26 mouse cellular contexts compared by ENCODE assay signal in genomic region chr12:42008827-42009383, GRCm38 (mm10).
DNase-seq lines count a peak whose midpoint lies in the region; ATAC-seq lines count a peak whose summit lies in the region.
"Had no signal": no experiment of that assay in that cellular context is flagged by ENCODE, and none has a peak within 500 bp of the region (broad histone marks: within the 10 kb centered on the region; RNA-seq: fewer than 3 reads in every experiment).

No protein-coding gene starts in this region.

- H3K9me3 ChIP-seq in kidney, embryonic 14.5 days (ENCODE audit: control insufficient read depth, low read length): no peaks in the 10 kb centered on the region
- no peaks in the 10 kb centered on the region for H3K9me3 ChIP-seq in kidney, embryonic 16.5 days (ENCODE audit: low read length)
- H3K9me3 ChIP-seq: embryonic facial prominence, embryonic 13.5 days; embryonic facial prominence, embryonic 15.5 days; forebrain, embryonic 10.5 days; forebrain, embryonic 12.5 days; G1E had no signal

- H3K27me3 ChIP-seq in kidney, embryonic 14.5 days (ENCODE audit: control insufficient read depth, insufficient read depth, low read length): no peaks in the 10 kb centered on the region
- H3K27me3 ChIP-seq in kidney, embryonic 16.5 days (ENCODE audit: insufficient read depth, low read length): no peaks in the 10 kb centered on the region
- H3K27me3 ChIP-seq: CH12.LX; embryonic facial prominence, embryonic 13.5 days; embryonic facial prominence, embryonic 15.5 days; forebrain, embryonic 12.5 days had no signal

- H3K4me2 ChIP-seq in kidney, embryonic 14.5 days (replicated peaks; ENCODE audit: low read depth, low read length): no peak overlapping the region
- no peak overlapping the region for H3K4me2 ChIP-seq in kidney, embryonic 16.5 days (replicated peaks; ENCODE audit: low read depth, low read length)
- H3K4me2 ChIP-seq: embryonic facial prominence, embryonic 13.5 days; embryonic facial prominence, embryonic 15.5 days; forebrain, embryonic 12.5 days had no signal

- 0 out of 2 replicates have a peak, but pooled peaks cover 4% of the 10 kb centered on the region for H3K4me1 ChIP-seq in kidney, embryonic 14.5 days (ENCODE audit: control insufficient read depth, insufficient read depth, low read length)
- H3K4me1 ChIP-seq in kidney, embryonic 16.5 days (ENCODE audit: insufficient read depth, low read length): 0 out of 2 replicates have a peak, but pooled peaks cover 4% of the 10 kb centered on the region
- H3K4me1 ChIP-seq: embryonic facial prominence, embryonic 13.5 days; embryonic facial prominence, embryonic 15.5 days; forebrain, embryonic 10.5 days; forebrain, embryonic 12.5 days had no signal

- no peak overlapping the region for H3K27ac ChIP-seq in kidney, embryonic 14.5 days (ENCODE audit: low read depth, low read length)
- peak overlapping the region; percentile 64 for H3K27ac ChIP-seq in kidney, embryonic 16.5 days (ENCODE audit: low read length)
- H3K27ac ChIP-seq: embryonic facial prominence, embryonic 13.5 days; embryonic facial prominence, embryonic 15.5 days; forebrain, embryonic 10.5 days; forebrain, embryonic 12.5 days had no signal

- H3K4me3 ChIP-seq in kidney, embryonic 14.5 days (ENCODE audit: low read length): no peak overlapping the region
- H3K4me3 ChIP-seq in kidney, embryonic 16.5 days (ENCODE audit: low read length): no peak overlapping the region
- H3K4me3 ChIP-seq: embryonic facial prominence, embryonic 13.5 days; embryonic facial prominence, embryonic 15.5 days; erythroblast, embryonic 14.5 days; forebrain, embryonic 10.5 days; forebrain, embryonic 12.5 days had no signal

- no peaks in the 10 kb centered on the region for H3K36me3 ChIP-seq in kidney, embryonic 14.5 days (ENCODE audit: control insufficient read depth, insufficient read depth, low read length)
- no peaks in the 10 kb centered on the region for H3K36me3 ChIP-seq in kidney, embryonic 16.5 days (ENCODE audit: insufficient read depth, low read length)
- H3K36me3 ChIP-seq: embryonic facial prominence, embryonic 13.5 days; embryonic facial prominence, embryonic 15.5 days; forebrain, embryonic 10.5 days; forebrain, embryonic 12.5 days; G1E had no signal

- ATAC-seq in kidney, embryonic 14.5 days (ENCODE audit: low FRiP score, low TSS enrichment): peak; percentile 86; the same call in 1 of the 2 replicates
- peak; percentile 82 for ATAC-seq in kidney, embryonic 16.5 days (ENCODE audit: low FRiP score, low TSS enrichment)
- ATAC-seq: forebrain, embryonic 14.5 days; forebrain, embryonic 16.5 days had no signal

- DNase-seq in kidney, postnatal 25 days: no peak
- no peak for DNase-seq in kidney, postnatal 10 days
- DNase-seq in kidney, postnatal 4 days: peak; percentile 3 to 5
- DNase-seq in kidney, adult 18-20 months: no peak
- DNase-seq: adrenal gland, adult 2 months; adrenal gland, postnatal 10 days; adrenal gland, postnatal 25 days; B cell, adult 2 months; cerebellum, adult 11 months; cerebellum, adult 18-20 months; cerebellum, adult 8-10 months; cerebellum, adult 9-11 months; cerebellum, postnatal 14 days; cerebellum, postnatal 36 days; embryo, embryonic 11 days had no signal

- 37% methylated on average over 3 of the region's 3 CpGs for WGBS in kidney, embryonic 14.5 days
- WGBS in kidney, embryonic 16.5 days: 37% methylated on average over 3 of the region's 3 CpGs

- no peak overlapping the region for H3K9ac ChIP-seq in kidney, embryonic 14.5 days (ENCODE audit: low read depth, low read length)
- no peak overlapping the region for H3K9ac ChIP-seq in kidney, embryonic 16.5 days (replicated peaks; ENCODE audit: low read length)
- H3K9ac ChIP-seq: embryonic facial prominence, embryonic 13.5 days; embryonic facial prominence, embryonic 15.5 days; forebrain, embryonic 12.5 days had no signal

Comparison
In these comparisons a context has a peak if more than half of its experiments do, and no peak if none do; other contexts are left out.
1. DNase-seq: peak in kidney, postnatal 4 days (2 of 2); none in kidney, postnatal 25 days (0 of 2), kidney, postnatal 10 days (single experiment) and kidney, adult 18-20 months (single experiment).